Mouse (Mus musculus) right cerebral cortex, postnatal 10 days (tissue): ENCODE data around the gene Pds5a.

Experiments used
- DNase-seq, 2 experiments: peaks; one replicate each; pipeline ENCODE4 v3.0.0; 2021; ENCODE audit warnings: low spot score in 2 of 2

Pds5a gene

DNA sequence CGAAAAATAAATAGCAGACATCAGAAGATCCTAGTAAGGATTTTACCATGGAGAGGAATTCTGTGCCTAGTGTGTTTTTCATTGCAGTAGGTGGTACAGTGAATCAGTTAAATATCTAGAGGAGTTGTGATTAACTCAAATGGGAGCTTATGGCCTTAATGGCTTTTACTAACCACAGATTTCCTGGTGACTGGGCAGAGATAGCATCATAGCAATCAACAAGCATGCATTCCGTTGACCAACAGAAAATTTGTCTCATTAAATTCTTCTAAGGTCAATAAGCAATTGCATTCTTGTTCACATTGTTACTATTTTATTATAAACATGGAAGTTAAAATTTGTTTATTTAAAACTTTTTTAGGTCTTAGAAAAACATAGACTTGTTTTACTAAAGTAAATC is 132.6 kb downstream of the Pds5a start:
- DNase-seq = no peak

DNA sequence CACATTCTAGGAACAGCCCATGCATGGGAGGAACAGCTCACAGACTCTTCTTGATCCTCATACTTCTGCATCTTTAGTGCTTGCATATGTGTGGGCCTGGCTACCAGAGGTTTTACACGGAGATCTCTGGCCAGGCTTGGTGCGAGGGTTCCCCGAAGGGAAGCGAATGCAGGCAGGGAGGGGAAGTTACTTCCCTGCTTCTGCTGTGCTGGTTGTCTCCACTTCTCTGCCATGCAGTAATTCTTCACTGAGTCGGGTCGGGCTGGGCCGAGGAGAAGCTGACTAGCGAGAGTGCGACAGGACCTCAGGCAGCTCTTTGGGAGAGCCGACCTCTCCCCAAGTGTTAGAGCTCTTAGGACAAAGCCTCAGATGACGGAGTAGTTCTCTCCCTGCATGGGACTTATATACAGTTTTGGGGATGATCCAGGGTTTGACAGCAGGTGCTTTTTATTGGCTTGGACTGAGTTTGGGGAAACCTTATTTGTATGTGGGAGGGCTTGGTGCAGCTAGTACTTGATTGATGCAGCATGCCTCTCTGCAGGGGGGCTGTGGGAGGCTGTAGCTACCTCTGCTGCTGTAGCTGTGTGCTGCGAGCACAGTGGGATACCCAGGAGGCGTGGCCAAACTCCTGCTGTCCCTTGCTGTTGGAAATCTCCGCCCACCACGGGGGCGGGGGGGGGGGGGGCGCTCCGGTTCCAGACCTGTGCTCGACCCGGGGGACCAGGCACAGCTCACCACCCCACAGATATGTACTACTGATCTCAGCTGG is 136.8 kb downstream of the Pds5a start:
- DNase-seq = no peak

DNA sequence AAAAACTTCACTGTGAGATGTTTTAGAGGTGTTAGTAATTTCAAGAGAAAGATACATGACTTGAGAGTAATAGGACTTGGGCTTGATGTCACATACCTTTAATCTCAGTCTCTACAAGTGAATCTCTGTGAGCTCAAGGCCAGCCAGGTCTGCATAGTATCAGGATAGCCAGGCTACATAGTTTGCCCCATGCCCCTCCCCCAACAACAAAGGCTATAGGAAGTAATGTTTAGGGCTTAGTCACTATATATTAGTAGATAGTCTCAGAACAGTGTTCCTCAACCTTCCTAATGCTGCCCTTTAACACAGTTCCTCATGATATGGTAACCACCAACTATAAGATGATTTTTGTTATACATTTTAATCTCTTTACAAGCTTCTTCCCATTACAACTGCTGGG is 141.0 kb downstream of the Pds5a start:
- no peak for DNase-seq
